Mouse (Mus musculus): ENCODE measurements at regions not wholly inside any gene's neighbourhood (a gene's known extent, or its start where the extent isn't known, plus 50 kb on each side); places are given as distances from the start of the nearest gene placed in this dataset.

- no peak for TF ChIP-seq CHD2 (IDR thresholded peaks at IDR 0.05; ENCODE audit: low read length)
- TF ChIP-seq CTCF (conservative IDR thresholded peaks at IDR 0.05 in 1 of 2, IDR thresholded peaks at IDR 0.05 in 1 of 2; ENCODE audit: low read depth in 2 of 2, low read length in 2 of 2): no peak
- TF ChIP-seq POLR2A (IDR thresholded peaks at IDR 0.05; ENCODE audit: low read depth, low read length): no peak
- no peak for TF ChIP-seq MAFK (IDR thresholded peaks at IDR 0.05; ENCODE audit: insufficient replicate concordance, low read length)
- no peak for TF ChIP-seq MYC (IDR thresholded peaks at IDR 0.05; ENCODE audit: low read depth, low read length)
- TF ChIP-seq BHLHE40 (IDR thresholded peaks at IDR 0.05; ENCODE audit: low read depth, low read length): no peak
Observed at GRCm38 (mm10) chr10:67458447-67459272, 76.6 kb upstream of the Egr2 start.
